Mouse (Mus musculus): Measurements from ENCODE around the gene 1700024P04Rik. TPM values are rescaled to one million over a fixed set of nuclear protein-coding genes. Genes with fewer than 3 reads are reported as not detected.

Gene 1700024P04Rik
- polyA plus RNA-seq, 1 experiment from 2014 or later = not detected

Other genes with a start within 250 kb of the 1700024P04Rik start
- 21.2 and 24.7 TPM in 2 replicates for gene Fcho2, start 169.1 kb downstream of the 1700024P04Rik start, polyA plus RNA-seq (2015; fragmentation: Nextera tagmentation; extraction: Ambion mirVana)
- gene Tnpo1, start 58.2 kb downstream of the 1700024P04Rik start, polyA plus RNA-seq (2015; fragmentation: Nextera tagmentation; extraction: Ambion mirVana) = 36.2 and 41.4 TPM in 2 replicates
- gene Zfp366, start 200.3 kb upstream of the 1700024P04Rik start, polyA plus RNA-seq (2015; fragmentation: Nextera tagmentation; extraction: Ambion mirVana) = 1.0 TPM in 2 replicates